Mouse (Mus musculus): Measurements from ENCODE around the gene Lipa.

DNA sequence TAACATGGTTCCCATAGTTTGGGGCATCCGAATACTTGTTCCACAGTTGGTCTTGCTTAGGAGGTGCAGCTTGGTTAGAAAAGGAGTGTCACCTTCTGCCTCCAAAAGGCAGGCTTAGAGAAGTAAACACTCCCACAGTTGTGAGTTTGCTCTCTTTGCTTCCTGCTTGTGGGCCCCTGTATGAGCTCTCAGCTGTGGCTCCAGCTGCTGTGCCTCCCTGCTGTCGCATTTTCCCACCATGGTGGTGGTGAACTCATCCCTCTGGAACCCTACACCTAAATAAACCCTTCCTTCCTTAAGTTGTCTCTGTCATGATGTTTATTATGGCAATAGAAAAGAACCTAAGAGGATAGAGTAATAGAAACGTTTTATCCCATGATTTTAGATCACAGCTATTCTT, 58.5 kb downstream of the Lipa start:
- TF ChIP-seq POLR2A (IDR thresholded peaks at IDR 0.05; ENCODE audit: low read depth, low read length) (no peak), CTCF (conservative IDR thresholded peaks at IDR 0.05; ENCODE audit: insufficient read depth, insufficient read length, low read depth, low read length) (no peak)

Measured in kidney, adult 2 months (tissue).